Mouse (Mus musculus): ENCODE measurements around the gene Prss23. TPM values are rescaled to one million over a fixed set of nuclear protein-coding genes. Genes with fewer than 3 reads are reported as not detected.

The Prss23 gene
- total and polyA plus RNA-seq, 3 experiments = not detected

- TF ChIP-seq USF2 (IDR thresholded peaks at IDR 0.05; ENCODE audit: borderline replicate concordance in 1 of 2, insufficient read depth in 1 of 2, low read depth in 1 of 2, low read length in 2 of 2) (no peak), TAL1 (IDR thresholded peaks at IDR 0.05; ENCODE audit: low read length) (no peak), HCFC1 (IDR thresholded peaks at IDR 0.05; ENCODE audit: low read depth, low read length) (no peak), CHD1 (IDR thresholded peaks at IDR 0.05; ENCODE audit: low read depth, low read length) (no peak), MXI1 (IDR thresholded peaks at IDR 0.05; ENCODE audit: low read depth, low read length) (no peak), MAZ (IDR thresholded peaks at IDR 0.05; ENCODE audit: low read depth, low read length) (no peak)
These were observed 3.2 kb downstream of the Prss23 start for GRCm38 (mm10) chr7:89523816-89524215.

GRCm38 (mm10) chr7:89522170-89522569 lies 4.8 kb downstream of the Prss23 start:
- H3K4me1 ChIP-seq (ENCODE audit: control insufficient read depth in 1 of 2, insufficient read depth in 2 of 2, low read length in 2 of 2) = no peaks in the 10 kb centered on the region
- no peaks in the 10 kb centered on the region for H3K9me3 ChIP-seq (replicated peaks; ENCODE audit: insufficient read depth, low read length)
- no peaks in the 10 kb centered on the region for H3K27me3 ChIP-seq (ENCODE audit: control insufficient read depth in 1 of 2, insufficient read depth in 2 of 2, low read length in 2 of 2)
- H3K4me3 ChIP-seq (ENCODE audit: control insufficient read depth in 1 of 2, insufficient read depth in 1 of 2, low read depth in 2 of 2, low read length in 2 of 2) = no peak overlapping the region
- no peak for DNase-seq (ENCODE audit: low read depth, low spot score)
- no peak overlapping the region for H3K27ac ChIP-seq (ENCODE audit: control insufficient read depth, low read depth, low read length)
- no peaks in the 10 kb centered on the region for H3K36me3 ChIP-seq (ENCODE audit: control insufficient read depth in 1 of 2, insufficient read depth in 2 of 2, low read length in 2 of 2)
- H3K79me2 ChIP-seq (ENCODE audit: control insufficient read depth, insufficient read depth, low read length, poor library complexity) = no peaks in the 10 kb centered on the region
- TF ChIP-seq USF1 (IDR thresholded peaks at IDR 0.05; ENCODE audit: low read depth, low read length) (no peak), RAD21 (IDR thresholded peaks at IDR 0.05; ENCODE audit: low read depth, low read length) (no peak), MAX (IDR thresholded peaks at IDR 0.05; ENCODE audit: low read length) (no peak), JUND (IDR thresholded peaks at IDR 0.05; ENCODE audit: low read depth, low read length) (no peak), MYB (IDR thresholded peaks at IDR 0.05; ENCODE audit: low read depth, low read length) (no peak), SMC3 (IDR thresholded peaks at IDR 0.05; ENCODE audit: low read depth, low read length) (no peak), EP300 (IDR thresholded peaks at IDR 0.05; ENCODE audit: low read depth in 1 of 2, low read length in 2 of 2) (no peak), TBP (IDR thresholded peaks at IDR 0.05; ENCODE audit: low read depth, low read length) (no peak), ZC3H11A (IDR thresholded peaks at IDR 0.05; ENCODE audit: low read depth, low read length) (no peak), MEF2A (IDR thresholded peaks at IDR 0.05; ENCODE audit: extremely low read depth, insufficient replicate concordance, low read depth, low read length, poor library complexity, severe bottlenecking) (no peak), NRF1 (IDR thresholded peaks at IDR 0.05; ENCODE audit: insufficient read depth, low read depth, low read length, poor library complexity, severe bottlenecking) (no peak), CHD1 (IDR thresholded peaks at IDR 0.05; ENCODE audit: low read depth, low read length) (no peak), KAT2A (conservative IDR thresholded peaks at IDR 0.05; ENCODE audit: low read depth, low read length) (no peak), ETS1 (IDR thresholded peaks at IDR 0.05; ENCODE audit: low read depth, low read length) (no peak), POLR2AphosphoS2 (IDR thresholded peaks at IDR 0.05; ENCODE audit: low read length) (no peak), MYC (IDR thresholded peaks at IDR 0.05; ENCODE audit: low read depth, low read length) (no peak), BHLHE40 (IDR thresholded peaks at IDR 0.05; ENCODE audit: borderline replicate concordance, low read depth, low read length) (no peak), SIN3A (IDR thresholded peaks at IDR 0.05; ENCODE audit: low read length) (no peak), GATA1 (IDR thresholded peaks at IDR 0.05; ENCODE audit: low read depth, low read length) (no peak), ELF1 (IDR thresholded peaks at IDR 0.05; ENCODE audit: low read depth, low read length) (no peak)
- no peak overlapping the region for H3K9ac ChIP-seq (ENCODE audit: control insufficient read depth, low read depth, low read length, poor library complexity, severe bottlenecking)

More at GRCm38 (mm10) chr7:89523816-89524215, 3.2 kb downstream of the Prss23 start:
- Histone ChIP-seq H3K36me3 (ENCODE audit: control insufficient read depth in 1 of 2, insufficient read depth in 2 of 2, low read length in 2 of 2) (no peaks in the 10 kb centered on the region), H3K79me2 (ENCODE audit: control insufficient read depth, insufficient read depth, low read length, poor library complexity) (no peaks in the 10 kb centered on the region), H3K27ac (ENCODE audit: control insufficient read depth, low read depth, low read length) (no peak overlapping the region), H3K9ac (ENCODE audit: control insufficient read depth, low read depth, low read length, poor library complexity, severe bottlenecking) (no peak overlapping the region), H3K27me3 (ENCODE audit: control insufficient read depth in 1 of 2, insufficient read depth in 2 of 2, low read length in 2 of 2) (no peaks in the 10 kb centered on the region), H3K4me1 (ENCODE audit: control insufficient read depth in 1 of 2, insufficient read depth in 2 of 2, low read length in 2 of 2) (no peaks in the 10 kb centered on the region), H3K9me3 (replicated peaks; ENCODE audit: insufficient read depth, low read length) (no peaks in the 10 kb centered on the region), H3K4me3 (ENCODE audit: control insufficient read depth in 1 of 2, insufficient read depth in 1 of 2, low read depth in 2 of 2, low read length in 2 of 2) (no peak overlapping the region)
- DNase-seq (ENCODE audit: low read depth, low spot score) = no peak

Data from MEL (cell line).